Mouse (Mus musculus) olfactory bulb, adult 2 months (tissue): ENCODE measurements around the gene Proca1. TPM values are rescaled to one million over a fixed set of nuclear protein-coding genes. Genes with fewer than 3 reads are reported as not detected.
"Not testable (repeated sequence)": the region's sequence is repeated elsewhere in the genome, so short reads cannot be mapped to it uniquely, and the experiment has no call there.

Experiments
- H3K27ac ChIP-seq: fragments of 200-500 bp; 2 replicates; pipeline ENCODE4 v1.5.1; 2012; ENCODE audit warnings: low read depth, low read length; ENCODE audit not compliant: insufficient read depth
- H3K4me1 ChIP-seq: fragments of 200-500 bp; 2 replicates; pipeline ENCODE4 v1.6.1; 2012; ENCODE audit warnings: low read length; ENCODE audit not compliant: control insufficient read depth, insufficient read depth
- H3K4me3 ChIP-seq: fragments of 200-500 bp; 2 replicates; pipeline ENCODE4 v1.5.1; 2012; ENCODE audit warnings: mild to moderate bottlenecking, low read depth, low read length, moderate library complexity; ENCODE audit not compliant: insufficient read depth
- CTCF ChIP-seq: fragments of 200-500 bp; IDR thresholded peaks from 2 replicates; pipeline ENCODE4 v1.5.1; 2012; ENCODE audit warnings: low read depth, mild to moderate bottlenecking, low read length, moderate library complexity; ENCODE audit not compliant: insufficient read depth
- POLR2A ChIP-seq: fragments of 200-500 bp; IDR thresholded peaks from 2 replicates; pipeline ENCODE4 v1.6.1; 2012; ENCODE audit warnings: mild to moderate bottlenecking, low read depth, low read length, moderate library complexity; ENCODE audit not compliant: insufficient read depth
- WGBS: fragments of 180-500 bp; shearing (Covaris S2); methylation state at CpG from one replicate; pipeline ENCODE4 v1.1.7; 2018; 5-methylcytosine and 5-hydroxymethylcytosine counted together
- polyA plus RNA-seq: library from polyadenylated mRNA; stranded (reverse); fragments of >200 nt; gene quantifications from 2 replicates; pipeline ENCODE4 v1.2.4, GENCODE M21; 2012; ENCODE audit warnings: low replicate concordance; ENCODE audit not compliant: missing spikeins, insufficient read depth, insufficient read length

Proca1 gene
- polyA plus RNA-seq, 1 experiment = not detected

DNA sequence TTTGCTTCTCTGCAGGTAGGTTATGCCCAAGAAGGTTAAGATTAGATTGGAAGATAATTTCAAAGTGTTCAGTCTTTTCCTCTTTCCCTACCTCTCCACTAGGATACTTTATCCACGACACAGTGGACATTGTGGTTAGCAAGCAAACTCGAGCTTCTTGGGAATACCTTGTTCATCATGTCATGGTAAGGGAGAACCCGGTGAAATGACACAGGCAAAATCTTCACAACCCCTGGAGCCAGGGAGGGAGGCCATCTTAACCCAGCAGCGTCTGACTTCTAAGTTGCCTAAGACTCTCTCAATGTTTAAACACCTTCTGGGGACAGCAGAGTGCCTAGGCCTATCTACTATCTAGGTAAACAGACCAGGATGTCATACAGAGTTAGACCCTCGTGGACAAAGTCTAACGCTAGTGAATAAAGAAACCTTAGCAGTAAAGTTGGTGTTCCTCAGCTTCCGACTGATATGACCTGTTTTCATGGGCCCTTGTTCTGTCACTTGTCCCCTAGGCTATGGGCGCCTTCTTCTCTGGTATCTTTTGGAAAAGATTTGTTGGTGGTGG lies 13.7 kb upstream of the Proca1 start:
- H3K4me1 ChIP-seq = peaks cover 24% of the 10 kb centered on the region
- H3K4me3 ChIP-seq = no peak overlapping the region
- no peak for TF ChIP-seq CTCF
- no peak for TF ChIP-seq POLR2A
- 39% methylated on average over 8 of the region's 8 CpGs for WGBS
- no peak overlapping the region for H3K27ac ChIP-seq

DNA sequence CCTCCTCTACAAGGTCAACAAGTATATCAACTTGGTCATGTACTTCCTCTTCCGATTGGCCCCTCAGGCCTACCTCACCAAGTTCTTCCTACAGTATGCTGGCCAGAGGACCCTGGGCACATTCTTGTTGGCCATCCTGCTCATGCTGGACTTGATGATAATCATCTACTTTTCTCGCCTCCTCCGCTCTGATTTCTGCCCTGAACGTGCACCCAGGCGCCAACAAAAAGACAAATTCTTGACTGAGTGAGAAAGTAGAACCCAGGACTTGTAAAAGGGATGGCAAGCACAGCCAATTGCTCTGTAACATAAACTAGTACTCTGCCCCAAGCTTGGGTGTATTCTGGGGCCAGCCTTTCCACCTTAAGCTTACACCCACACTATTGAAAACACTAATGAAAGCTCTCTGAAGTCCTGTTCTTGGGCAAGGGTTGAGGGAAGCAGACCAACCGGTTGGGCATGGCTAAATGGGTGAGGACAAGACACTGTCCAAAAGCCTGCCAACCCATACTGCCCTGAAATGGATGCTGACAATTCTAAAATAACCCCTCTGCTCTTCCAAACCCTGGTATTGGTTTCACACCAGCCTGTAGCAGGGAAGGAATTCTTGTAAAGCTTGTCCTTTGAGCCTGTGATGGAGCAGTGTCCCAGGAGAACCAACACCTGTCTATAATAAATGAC lies 13.0 kb upstream of the Proca1 start:
- Histone ChIP-seq H3K4me1 (peaks cover 24% of the 10 kb centered on the region), H3K27ac (no peak overlapping the region), H3K4me3 (no peak overlapping the region)
- 76% methylated on average over 6 of the region's 6 CpGs for WGBS
- no peak for TF ChIP-seq POLR2A
- TF ChIP-seq CTCF = no peak

DNA sequence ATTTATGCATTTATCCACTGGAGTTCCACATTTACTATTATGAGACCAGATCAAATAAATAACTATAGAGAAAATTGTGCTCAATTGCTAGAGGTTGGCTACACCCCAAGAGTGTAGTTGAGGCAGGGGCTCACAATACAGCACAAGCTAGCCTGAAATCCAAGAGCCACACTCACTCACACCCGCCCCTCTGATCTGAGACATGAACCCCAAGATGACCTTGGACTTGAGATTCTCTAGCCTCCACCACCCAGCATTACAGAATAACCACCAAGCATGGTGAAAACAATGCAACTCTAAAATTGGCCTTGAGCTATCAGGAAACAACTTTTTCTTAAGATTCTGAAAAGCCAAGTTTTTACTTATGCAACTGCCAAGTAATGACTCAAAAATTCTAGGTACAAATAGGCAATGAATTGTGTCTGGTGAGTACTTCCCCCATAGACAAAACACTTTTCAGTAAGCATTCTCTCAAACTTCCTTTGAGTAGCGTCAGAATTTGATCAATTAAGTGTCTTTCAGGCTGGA lies 11.3 kb upstream of the Proca1 start:
- Histone ChIP-seq H3K4me3 (no peak overlapping the region), H3K4me1 (peaks cover 20% of the 10 kb centered on the region), H3K27ac (no peak overlapping the region)
- TF ChIP-seq POLR2A (no peak), CTCF (no peak)
- WGBS = 54% methylated on average over 2 of the region's 2 CpGs

DNA sequence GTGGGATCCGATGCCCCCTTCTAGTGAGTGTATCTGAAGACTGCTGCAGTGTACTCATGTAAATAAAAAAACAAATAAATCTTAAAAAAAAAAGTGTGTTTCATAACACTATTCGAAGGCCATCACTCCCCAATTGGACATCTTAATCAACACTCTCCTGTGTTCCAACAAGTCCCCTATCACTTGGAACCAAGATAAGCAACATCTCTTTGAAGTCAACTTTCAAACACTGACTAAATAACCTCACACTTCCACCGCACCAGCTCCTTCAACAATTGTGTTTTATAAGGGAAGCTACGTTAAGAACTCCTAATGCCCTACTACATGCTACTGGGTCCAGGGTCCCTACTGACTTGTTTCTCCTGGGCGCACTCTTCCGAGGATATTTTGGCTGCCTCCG lies 10.7 kb upstream of the Proca1 start:
- 6% methylated on average over 7 of the region's 7 CpGs for WGBS
- Histone ChIP-seq H3K4me3 (peak overlapping the region; percentile 96), H3K4me1 (peaks cover 15% of the 10 kb centered on the region), H3K27ac (no peak overlapping the region)
- TF ChIP-seq CTCF (no peak), POLR2A (no peak)

DNA sequence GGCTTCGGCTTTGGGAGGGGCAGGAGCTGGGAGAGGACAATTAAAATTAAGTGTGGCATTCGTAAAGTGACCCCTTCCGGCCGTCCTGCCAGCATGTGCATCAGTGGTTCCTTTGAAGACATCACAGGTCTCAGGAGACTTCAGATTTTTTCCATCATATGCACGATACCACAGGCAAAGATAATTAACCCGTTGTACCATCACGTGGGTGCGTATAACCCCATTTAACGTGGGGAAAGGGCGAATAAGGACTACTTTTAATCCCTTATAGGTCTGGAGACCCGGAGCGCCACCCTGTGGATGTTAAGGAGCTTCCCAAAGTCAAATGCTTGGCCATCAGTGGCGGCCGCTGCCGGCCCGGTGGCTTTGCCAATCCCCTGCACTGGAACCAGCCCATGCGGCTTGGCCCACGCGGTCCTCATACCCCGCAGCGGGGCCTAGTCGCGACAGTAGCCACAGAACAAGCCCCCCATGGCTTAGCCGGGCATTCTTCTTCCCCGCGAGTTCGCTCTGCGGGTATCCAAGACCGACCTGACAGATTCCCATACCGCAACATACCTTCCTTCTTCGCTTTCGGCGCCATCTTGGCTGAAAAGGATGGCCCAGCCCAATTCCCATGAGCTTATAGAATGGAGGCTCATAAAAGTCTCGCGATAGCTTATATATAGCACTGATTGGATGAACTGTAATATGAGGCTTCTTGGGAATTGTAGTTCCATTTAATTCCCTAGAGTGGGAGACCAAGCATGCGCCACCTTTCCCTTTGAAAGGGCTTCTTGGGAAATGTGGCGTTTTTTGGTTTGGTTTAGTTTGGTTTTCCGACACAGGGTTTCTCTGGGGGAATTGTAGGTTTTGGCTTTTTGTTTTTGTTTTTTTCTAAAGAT lies 10.0 kb upstream of the Proca1 start, which contains the start of gene Rpl23a:
Gene Rpl23a, minus strand, starts transcription at position 624 of the 884 bp plus-strand sequence.
- Histone ChIP-seq H3K4me3 (peak within 1 kb of the TSS; percentile 96), H3K4me1 (peaks cover 9% of the 10 kb centered on the region), H3K27ac (peak within 1 kb of the TSS; percentile 79)
- no peak for TF ChIP-seq CTCF
- TF ChIP-seq POLR2A = peak; percentile 92
- WGBS = under 1% methylated on average over 38 of the region's 38 CpGs

DNA sequence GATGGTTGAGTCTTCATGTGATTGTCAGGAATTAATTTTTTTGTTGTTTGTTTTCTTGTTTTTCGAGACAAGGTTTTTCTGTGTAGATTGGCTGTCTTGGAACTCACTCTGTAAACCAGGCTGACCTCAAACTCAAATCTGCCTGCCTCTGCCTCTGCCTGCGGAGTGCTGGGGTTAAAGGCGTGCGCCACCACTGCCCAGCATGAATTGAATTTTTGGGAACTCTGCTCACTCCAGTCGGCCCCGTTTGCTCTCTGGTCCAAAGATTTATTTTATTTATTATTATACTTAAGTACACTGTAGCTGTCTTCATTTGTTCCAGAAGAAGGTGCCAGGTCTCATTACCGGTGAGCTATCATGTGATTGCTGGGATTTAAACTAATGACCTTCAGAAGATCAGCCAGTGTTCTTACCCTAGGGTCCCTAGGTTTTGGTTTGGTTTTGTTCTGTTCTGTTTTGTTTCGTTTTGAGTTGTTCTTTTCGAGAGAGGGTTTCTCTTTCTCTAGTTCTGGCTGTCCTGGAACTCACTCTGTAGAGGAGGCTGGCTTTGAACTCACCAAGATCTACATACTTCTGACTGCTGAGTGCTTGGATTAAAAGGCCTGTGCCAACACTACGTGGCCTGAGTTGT lies 9.2 kb upstream of the Proca1 start:
- Histone ChIP-seq H3K4me3 (no peak overlapping the region), H3K27ac (no peak overlapping the region), H3K4me1 (peaks cover 2% of the 10 kb centered on the region; the same call in 1 of the 2 replicates)
- WGBS = 43% methylated on average over 10 of the region's 10 CpGs
- TF ChIP-seq CTCF = no peak
- no peak for TF ChIP-seq POLR2A

DNA sequence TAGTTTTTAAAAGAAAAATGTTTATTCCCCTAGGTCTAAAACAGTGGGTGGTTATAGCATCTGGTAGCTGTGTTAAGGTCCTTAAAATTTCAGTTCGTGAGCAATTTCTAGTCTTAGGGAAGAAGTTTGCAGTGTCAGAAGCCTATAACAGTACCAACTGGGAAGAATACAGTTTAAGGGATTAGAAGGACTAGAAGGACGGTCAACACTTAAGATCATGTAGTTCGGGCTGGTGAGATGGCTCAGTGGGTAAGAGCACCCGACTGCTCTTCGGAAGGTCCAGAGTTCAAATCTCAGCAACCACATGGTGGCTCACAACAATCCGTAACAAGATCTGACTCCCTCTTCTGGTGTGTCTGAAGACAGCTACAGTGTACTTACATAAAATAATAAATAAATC lies 8.5 kb upstream of the Proca1 start:
- not testable (repeated sequence) for H3K4me1 ChIP-seq, H3K27ac ChIP-seq, H3K4me3 ChIP-seq
- 87% methylated on average over 6 of the region's 6 CpGs for WGBS

DNA sequence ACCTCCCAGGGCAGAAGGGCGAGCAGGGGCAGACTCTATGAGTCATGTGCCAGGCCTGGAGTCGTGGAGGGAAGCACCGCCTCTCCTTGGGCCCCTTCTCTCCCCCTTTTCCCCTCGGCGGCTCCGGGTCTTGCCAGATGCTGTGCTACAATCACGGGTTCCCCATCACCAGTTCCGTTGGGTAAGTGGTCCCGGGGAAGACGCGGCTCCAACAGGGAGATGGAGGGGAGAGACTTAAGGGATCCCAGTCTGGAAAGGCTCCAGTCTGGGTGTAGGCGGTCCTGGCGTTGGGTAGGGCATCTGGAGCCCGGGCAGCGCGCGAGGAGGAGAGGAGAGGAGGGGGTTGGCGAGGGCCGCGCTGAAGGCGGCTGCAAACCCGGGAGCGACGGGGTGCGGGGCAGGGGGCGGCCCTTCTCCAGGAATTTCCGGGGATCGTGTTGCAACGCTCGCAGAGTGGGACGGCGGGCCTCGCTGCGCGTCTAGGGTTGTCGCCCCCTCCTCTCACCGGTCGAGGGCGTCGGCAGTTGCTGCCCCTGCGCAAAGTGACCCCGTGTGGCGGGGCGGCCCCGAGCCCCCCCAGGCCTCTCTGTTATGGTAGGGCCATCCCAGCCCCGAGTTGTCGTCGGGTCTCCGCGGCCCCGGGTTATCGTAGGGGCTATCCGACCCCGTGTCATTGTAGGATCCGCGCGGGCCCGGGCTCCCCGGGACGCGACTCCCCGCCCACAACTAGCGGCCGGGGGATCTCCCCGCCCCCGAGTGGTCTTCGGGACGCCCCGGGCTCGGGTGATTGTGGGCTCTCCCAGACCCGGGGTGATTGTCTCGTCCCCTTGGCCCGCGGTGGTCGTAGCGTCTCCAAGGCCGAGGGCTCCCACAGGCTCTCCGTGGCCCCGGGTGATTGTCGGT lies 4.6 kb upstream of the Proca1 start, which contains the start of gene Rab34:
Gene Rab34, plus strand, starts transcription at position 100 of the 903 bp plus-strand sequence.
- TF ChIP-seq CTCF (no peak), POLR2A (peak; percentile 64)
- under 1% methylated on average over 79 of the region's 80 CpGs for WGBS
- Histone ChIP-seq H3K4me3 (peak within 1 kb of the TSS; percentile 83), H3K4me1 (peaks cover 7% of the 10 kb centered on the region; the same call in 1 of the 2 replicates), H3K27ac (peak within 1 kb of the TSS; percentile 90)
